Mouse (Mus musculus): ENCODE measurements at regions not wholly inside any gene's neighbourhood (a gene's known extent, or its start where the extent isn't known, plus 50 kb on each side); places are given as distances from the start of the nearest gene placed in this dataset.

- TF ChIP-seq CTCF (conservative IDR thresholded peaks at IDR 0.05 in 1 of 2, IDR thresholded peaks at IDR 0.05 in 1 of 2; ENCODE audit: low read depth in 2 of 2, low read length in 2 of 2) (no peak), RAD21 (IDR thresholded peaks at IDR 0.05; ENCODE audit: low read depth, low read length) (no peak), MAX (IDR thresholded peaks at IDR 0.05; ENCODE audit: low read length) (no peak), NRF1 (IDR thresholded peaks at IDR 0.05; ENCODE audit: low read depth, low read length) (no peak), MYC (IDR thresholded peaks at IDR 0.05; ENCODE audit: low read depth, low read length) (no peak), CHD1 (IDR thresholded peaks at IDR 0.05; ENCODE audit: low read depth, low read length) (no peak), POLR2A (IDR thresholded peaks at IDR 0.05; ENCODE audit: low read depth, low read length) (no peak), EP300 (IDR thresholded peaks at IDR 0.05; ENCODE audit: low read length) (no peak), HCFC1 (IDR thresholded peaks at IDR 0.05; ENCODE audit: low read depth, low read length) (no peak)
Measured at GRCm38 (mm10) chr4:145431910-145432765, 78.4 kb upstream of the Zfp990 start.
